Mouse (Mus musculus): Measurements from ENCODE around the gene Slc15a3. TPM values are rescaled to one million over a fixed set of nuclear protein-coding genes. Genes with fewer than 3 reads are reported as not detected.

Gene Slc15a3
- polyA plus RNA-seq, 1 experiment = 0.67 TPM

DNA sequence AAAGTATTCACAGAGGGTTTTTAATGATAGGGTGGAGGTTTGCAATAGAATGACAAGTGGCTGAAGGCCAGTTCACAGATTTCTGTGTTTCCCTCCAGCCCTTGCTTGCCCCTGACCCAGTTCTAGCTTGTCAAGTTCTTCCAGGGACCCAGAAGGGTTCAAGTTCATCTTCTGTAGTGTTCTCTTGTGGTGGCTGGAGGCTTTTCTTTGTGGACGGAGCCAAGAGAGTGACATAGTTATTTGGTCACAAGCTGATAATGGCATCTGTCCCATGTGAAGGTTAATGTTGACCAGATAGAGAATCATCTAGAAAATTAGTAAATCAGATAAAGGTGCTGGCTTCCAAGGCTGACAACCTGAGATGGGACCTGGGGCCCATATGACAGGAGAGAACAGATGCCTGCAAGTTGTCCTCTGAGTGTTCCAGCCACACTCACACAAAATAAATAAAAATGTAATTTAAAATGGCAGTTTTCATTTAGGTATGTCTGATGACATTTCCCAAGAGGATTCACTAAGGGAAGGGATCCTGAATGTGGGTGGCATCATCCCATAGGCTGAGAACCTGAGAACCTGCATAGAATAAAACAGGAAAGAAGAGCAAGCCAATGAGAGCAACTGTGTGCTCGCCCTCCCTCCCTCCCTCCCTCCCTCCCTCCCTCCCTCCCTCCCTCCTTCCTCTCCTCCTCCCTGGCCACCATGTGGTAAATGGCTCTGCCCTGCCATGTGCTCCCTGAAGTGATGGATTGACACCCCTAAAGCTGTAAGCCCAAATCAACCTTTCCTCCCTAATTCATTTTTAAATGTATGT lies 34.5 kb upstream of the Slc15a3 start:
- Histone ChIP-seq H3K36me3 (ENCODE audit: control insufficient read depth) (no peaks in the 10 kb centered on the region), H3K4me1 (ENCODE audit: control insufficient read depth) (no peaks in the 10 kb centered on the region), H3K27me3 (ENCODE audit: control insufficient read depth) (no peaks in the 10 kb centered on the region), H3K4me3 (replicated peaks) (no peak overlapping the region), H3K9me3 (ENCODE audit: control insufficient read depth, low read length) (no peaks in the 10 kb centered on the region)
- TF ChIP-seq GATA1 (IDR thresholded peaks at IDR 0.05; ENCODE audit: low read length) = no peak

DNA sequence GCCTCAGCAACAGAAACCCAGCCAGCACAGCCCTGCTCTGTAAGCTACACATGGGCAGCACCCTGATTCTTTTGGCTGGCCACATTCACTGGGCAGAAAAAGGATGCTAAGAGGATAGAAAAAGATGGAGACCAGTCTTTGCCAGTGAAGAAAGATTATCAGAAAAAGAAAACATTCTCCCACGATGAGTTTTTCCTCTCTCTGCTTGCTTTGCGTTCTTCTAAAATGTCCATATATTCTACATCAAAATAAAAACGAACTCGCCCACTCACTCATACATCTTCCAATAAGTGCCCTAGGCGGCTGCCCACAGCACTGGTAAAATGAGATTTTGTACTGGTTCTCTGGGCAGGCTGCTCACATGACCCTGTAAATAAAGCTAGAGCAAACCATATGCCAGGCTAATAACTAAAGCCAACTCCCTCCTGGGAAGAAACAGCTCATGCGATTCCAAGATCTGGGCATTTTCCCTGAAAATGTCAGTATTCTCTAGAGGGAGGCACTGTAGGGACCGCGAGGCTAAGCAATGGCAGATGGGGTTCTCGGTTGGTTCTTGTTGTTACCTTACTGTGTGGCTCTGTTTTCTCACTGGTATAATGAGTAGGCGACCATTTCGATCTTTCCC lies 33.8 kb upstream of the Slc15a3 start:
- Histone ChIP-seq H3K27me3 (ENCODE audit: control insufficient read depth) (no peaks in the 10 kb centered on the region), H3K4me1 (ENCODE audit: control insufficient read depth) (no peaks in the 10 kb centered on the region), H3K36me3 (ENCODE audit: control insufficient read depth) (no peaks in the 10 kb centered on the region), H3K4me3 (replicated peaks) (no peak overlapping the region), H3K9me3 (ENCODE audit: control insufficient read depth, low read length) (no peaks in the 10 kb centered on the region)
- TF ChIP-seq GATA1 (IDR thresholded peaks at IDR 0.05; ENCODE audit: low read length) (no peak), TAL1 (IDR thresholded peaks at IDR 0.05; ENCODE audit: low read length) (no peak)

DNA sequence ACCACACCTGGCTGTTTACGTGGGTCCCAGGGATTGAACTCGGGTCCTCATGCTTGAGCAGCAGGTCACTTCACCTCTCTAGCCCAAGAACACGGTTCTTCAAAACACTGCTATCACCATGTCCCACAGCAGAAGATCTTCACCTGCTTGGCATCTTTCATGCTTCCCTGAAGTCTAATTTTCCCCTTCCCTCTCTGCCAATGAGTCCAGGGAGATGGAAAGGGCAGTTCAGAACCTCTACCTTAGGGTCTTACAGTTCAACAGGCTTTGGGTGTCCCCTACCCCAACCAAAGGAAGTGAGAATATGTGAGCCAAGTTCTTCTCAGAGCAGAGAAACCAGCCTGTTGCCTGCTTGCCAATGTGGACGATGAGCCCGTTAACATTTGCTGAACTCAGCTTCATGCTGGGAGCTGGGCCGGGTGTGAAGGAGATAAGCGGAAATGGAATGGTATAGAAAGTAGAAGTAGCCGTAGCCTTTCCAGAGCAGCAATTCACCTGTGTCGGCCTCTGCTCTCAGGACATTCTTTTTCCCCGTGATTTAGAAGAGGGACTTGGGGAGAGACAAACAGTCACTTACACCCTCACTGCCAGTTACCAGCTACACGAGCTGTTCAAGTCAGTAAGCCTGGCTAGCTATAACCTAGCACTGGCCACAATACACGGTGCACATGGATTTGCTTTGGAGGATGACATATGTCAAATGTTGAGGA lies 30.8 kb upstream of the Slc15a3 start:
- no peaks in the 10 kb centered on the region for H3K9me3 ChIP-seq (ENCODE audit: control insufficient read depth, low read length)
- TF ChIP-seq GATA1 (IDR thresholded peaks at IDR 0.05; ENCODE audit: low read length) (no peak), TAL1 (IDR thresholded peaks at IDR 0.05; ENCODE audit: low read length) (no peak)

DNA sequence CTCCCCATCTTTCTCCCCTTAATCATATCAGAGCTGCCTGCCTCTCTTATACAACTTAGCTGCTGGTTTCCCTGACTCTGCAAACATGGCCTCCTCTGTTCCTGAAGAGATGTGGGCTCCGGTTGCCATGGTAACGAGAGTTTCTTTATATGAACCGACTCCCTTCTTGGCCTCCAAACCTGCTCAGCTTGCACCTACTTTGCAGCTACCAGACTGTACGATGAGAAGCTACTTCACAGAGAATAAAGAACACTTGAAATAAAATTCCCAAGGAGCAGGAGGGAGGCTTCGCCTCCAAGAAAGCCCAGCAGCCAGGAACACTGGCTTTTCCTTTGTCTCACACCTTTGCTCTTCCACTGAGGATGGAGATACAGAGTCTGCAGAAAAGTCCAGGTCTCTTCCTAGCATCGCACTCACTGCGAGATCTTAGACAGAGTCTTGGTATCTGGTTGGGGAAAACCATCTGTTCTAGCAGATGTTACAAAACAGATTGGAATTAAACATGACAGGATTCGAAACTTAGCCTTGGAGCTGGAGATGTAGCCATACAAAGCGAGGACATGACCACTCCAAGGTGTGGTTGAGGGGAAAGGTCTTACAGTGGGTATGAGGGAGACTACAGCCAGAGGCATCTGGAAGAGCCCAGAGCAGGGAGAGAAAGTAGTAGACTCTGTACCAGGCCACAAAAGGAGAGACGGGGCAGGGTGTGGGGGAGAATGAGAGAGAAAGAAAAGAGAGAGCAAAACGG lies 29.9 kb upstream of the Slc15a3 start:
- H3K27me3 ChIP-seq (ENCODE audit: control insufficient read depth) = no peaks in the 10 kb centered on the region

More for the DNA sequence above, 30.8 kb upstream of the Slc15a3 start:
- Histone ChIP-seq H3K27me3 (ENCODE audit: control insufficient read depth) (no peaks in the 10 kb centered on the region), H3K36me3 (ENCODE audit: control insufficient read depth) (no peaks in the 10 kb centered on the region), H3K4me3 (replicated peaks) (no peak overlapping the region), H3K4me1 (ENCODE audit: control insufficient read depth) (no peaks in the 10 kb centered on the region)

DNA sequence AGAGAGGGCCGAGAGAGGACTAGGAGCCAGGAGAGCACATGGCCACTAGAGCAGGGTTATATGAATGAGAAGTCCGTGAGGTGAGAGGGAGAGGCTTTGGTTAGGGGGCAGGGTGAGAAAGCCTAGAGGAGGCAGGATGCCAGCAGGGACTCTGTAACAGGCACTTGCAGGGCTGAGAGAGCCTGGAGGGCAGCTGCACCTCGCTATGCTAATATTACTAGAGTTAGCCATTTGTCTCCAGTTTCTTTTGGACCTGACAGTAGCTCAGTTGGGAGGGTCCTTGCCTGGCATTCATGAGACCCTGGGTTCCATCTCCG lies 29.4 kb upstream of the Slc15a3 start:
- no peak for TF ChIP-seq TAL1 (IDR thresholded peaks at IDR 0.05; ENCODE audit: low read length)
- no peak for TF ChIP-seq GATA1 (IDR thresholded peaks at IDR 0.05; ENCODE audit: low read length)
- H3K9me3 ChIP-seq (ENCODE audit: control insufficient read depth, low read length) = no peaks in the 10 kb centered on the region

More for the DNA sequence above, 29.9 kb upstream of the Slc15a3 start:
- H3K4me3 ChIP-seq (replicated peaks) = no peak overlapping the region
- H3K9me3 ChIP-seq (ENCODE audit: control insufficient read depth, low read length) = no peaks in the 10 kb centered on the region
- H3K4me1 ChIP-seq (ENCODE audit: control insufficient read depth) = no peaks in the 10 kb centered on the region
- no peaks in the 10 kb centered on the region for H3K36me3 ChIP-seq (ENCODE audit: control insufficient read depth)
- TF ChIP-seq GATA1 (IDR thresholded peaks at IDR 0.05; ENCODE audit: low read length) = no peak
- TF ChIP-seq TAL1 (IDR thresholded peaks at IDR 0.05; ENCODE audit: low read length) = no peak

DNA sequence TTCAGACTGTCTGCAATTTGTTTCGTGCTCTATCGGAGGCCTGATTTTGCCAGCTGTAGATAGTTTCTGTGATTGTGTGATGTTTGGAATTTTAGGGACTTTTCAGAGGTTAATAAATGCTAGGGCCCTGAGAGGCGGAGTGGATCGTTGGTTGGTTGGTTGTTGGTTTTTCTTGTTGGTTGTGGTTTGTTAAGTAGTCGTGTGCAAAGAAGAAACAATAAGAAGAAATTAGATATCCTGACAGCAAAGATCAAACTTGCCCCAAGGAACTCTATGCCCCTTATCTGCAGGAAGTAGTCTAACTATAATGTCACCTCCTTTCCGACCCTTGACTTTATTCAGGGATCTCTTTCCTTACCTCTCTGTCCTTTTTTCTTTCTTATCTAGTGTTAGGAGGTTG lies 28.1 kb upstream of the Slc15a3 start:
- Histone ChIP-seq H3K4me3 (replicated peaks) (no peak overlapping the region), H3K9me3 (ENCODE audit: control insufficient read depth, low read length) (no peaks in the 10 kb centered on the region), H3K4me1 (ENCODE audit: control insufficient read depth) (no peaks in the 10 kb centered on the region), H3K27me3 (ENCODE audit: control insufficient read depth) (no peaks in the 10 kb centered on the region), H3K36me3 (ENCODE audit: control insufficient read depth) (no peaks in the 10 kb centered on the region)
- TF ChIP-seq TAL1 (IDR thresholded peaks at IDR 0.05; ENCODE audit: low read length) (no peak), GATA1 (IDR thresholded peaks at IDR 0.05; ENCODE audit: low read length) (no peak)

More for the DNA sequence above, 29.4 kb upstream of the Slc15a3 start:
- Histone ChIP-seq H3K4me1 (ENCODE audit: control insufficient read depth) (no peaks in the 10 kb centered on the region), H3K27me3 (ENCODE audit: control insufficient read depth) (no peaks in the 10 kb centered on the region), H3K36me3 (ENCODE audit: control insufficient read depth) (no peaks in the 10 kb centered on the region), H3K4me3 (replicated peaks) (no peak overlapping the region)

DNA sequence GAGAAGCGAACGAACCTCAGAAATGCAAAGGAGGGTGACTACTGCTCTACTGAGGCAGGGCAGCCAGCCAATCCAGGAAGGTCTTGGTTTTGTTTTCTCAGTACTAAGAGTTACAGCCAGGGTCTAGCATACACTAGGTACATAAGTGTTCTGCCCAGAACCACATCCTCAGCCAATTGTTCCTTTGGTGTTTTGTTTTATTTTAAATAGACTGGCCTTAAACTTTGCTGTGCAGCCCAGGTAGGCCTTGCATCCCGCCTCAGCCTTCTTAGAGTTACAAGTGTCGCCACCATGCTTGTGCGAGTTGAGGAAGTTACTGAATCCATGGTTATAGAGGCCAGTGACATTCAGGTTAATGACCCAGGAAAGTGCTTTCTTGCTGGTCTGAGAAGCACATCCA lies 26.5 kb upstream of the Slc15a3 start:
- H3K9me3 ChIP-seq (ENCODE audit: control insufficient read depth, low read length) = no peaks in the 10 kb centered on the region
- H3K4me3 ChIP-seq (replicated peaks) = no peak overlapping the region
- no peaks in the 10 kb centered on the region for H3K36me3 ChIP-seq (ENCODE audit: control insufficient read depth)
- TF ChIP-seq GATA1 (IDR thresholded peaks at IDR 0.05; ENCODE audit: low read length) (no peak), TAL1 (IDR thresholded peaks at IDR 0.05; ENCODE audit: low read length) (no peak)
- H3K27me3 ChIP-seq (ENCODE audit: control insufficient read depth) = no peaks in the 10 kb centered on the region
- no peaks in the 10 kb centered on the region for H3K4me1 ChIP-seq (ENCODE audit: control insufficient read depth)

DNA sequence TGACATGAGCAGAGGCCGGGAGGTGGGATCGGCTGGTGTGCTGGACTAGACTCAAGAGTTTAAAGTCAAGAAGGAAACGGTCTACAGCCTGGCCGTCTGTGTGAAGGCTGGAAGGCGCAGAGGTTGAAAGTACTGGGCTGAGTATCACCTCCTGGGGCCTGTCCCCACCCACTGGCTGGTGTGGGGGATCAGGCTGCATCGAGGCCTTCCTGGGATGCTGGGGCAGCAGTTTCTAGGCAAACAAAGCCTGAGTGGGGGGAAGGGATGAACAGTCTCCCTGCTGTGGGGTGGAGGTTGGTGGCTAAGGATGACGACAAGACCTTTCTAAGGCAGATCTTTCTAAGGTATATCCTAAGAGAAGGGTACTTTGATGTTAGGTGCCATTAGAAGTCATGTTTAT lies 25.6 kb upstream of the Slc15a3 start:
- Histone ChIP-seq H3K27me3 (ENCODE audit: control insufficient read depth) (no peaks in the 10 kb centered on the region), H3K4me1 (ENCODE audit: control insufficient read depth) (no peaks in the 10 kb centered on the region; the same call in 1 of the 2 replicates), H3K4me3 (replicated peaks) (no peak overlapping the region), H3K36me3 (ENCODE audit: control insufficient read depth) (no peaks in the 10 kb centered on the region), H3K9me3 (ENCODE audit: control insufficient read depth, low read length) (no peaks in the 10 kb centered on the region)
- TF ChIP-seq TAL1 (IDR thresholded peaks at IDR 0.05; ENCODE audit: low read length) (no peak), GATA1 (IDR thresholded peaks at IDR 0.05; ENCODE audit: low read length) (no peak)

DNA sequence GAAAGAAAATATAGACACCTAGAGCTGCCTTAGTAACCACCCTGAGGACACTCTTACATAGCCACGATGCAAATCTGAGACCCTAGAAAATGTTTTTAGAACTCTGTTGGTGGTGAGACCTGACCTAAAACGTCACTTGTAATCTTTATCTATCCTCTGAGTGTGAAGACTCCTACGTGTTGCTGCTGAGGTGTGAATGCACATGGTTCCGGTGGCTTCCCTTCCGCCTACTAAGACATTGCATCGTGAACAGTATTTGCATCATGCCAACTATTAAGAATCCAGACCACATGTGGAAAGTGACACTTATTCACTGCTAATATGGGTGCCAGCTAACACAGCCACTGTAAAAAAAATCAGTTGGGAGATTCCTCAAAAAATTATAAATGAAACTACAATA lies 23.7 kb upstream of the Slc15a3 start:
- H3K9me3 ChIP-seq (ENCODE audit: control insufficient read depth, low read length) = no peaks in the 10 kb centered on the region
- no peaks in the 10 kb centered on the region for H3K36me3 ChIP-seq (ENCODE audit: control insufficient read depth)
- no peaks in the 10 kb centered on the region for H3K27me3 ChIP-seq (ENCODE audit: control insufficient read depth)
- TF ChIP-seq TAL1 (IDR thresholded peaks at IDR 0.05; ENCODE audit: low read length) = no peak
- TF ChIP-seq GATA1 (IDR thresholded peaks at IDR 0.05; ENCODE audit: low read length) = no peak
- H3K4me1 ChIP-seq (ENCODE audit: control insufficient read depth) = no peaks in the 10 kb centered on the region; the same call in 1 of the 2 replicates
- H3K4me3 ChIP-seq (replicated peaks) = no peak overlapping the region

Measured in erythroblast, embryonic 14.5 days (primary cell).